Mouse (Mus musculus) forelimb bud, embryonic 11.5 days (tissue): ENCODE results near the gene Tgfbr3.

ENCODE experiments used
- DNase-seq: peaks from one replicate; pipeline ENCODE4 v3.0.0-alpha.2; 2012; ENCODE audit warnings: low read depth, low spot score

Gene Tgfbr3

GRCm38 (mm10) chr5:107173483-107173882, 115.9 kb downstream of the Tgfbr3 start:
- no peak for DNase-seq

DNA sequence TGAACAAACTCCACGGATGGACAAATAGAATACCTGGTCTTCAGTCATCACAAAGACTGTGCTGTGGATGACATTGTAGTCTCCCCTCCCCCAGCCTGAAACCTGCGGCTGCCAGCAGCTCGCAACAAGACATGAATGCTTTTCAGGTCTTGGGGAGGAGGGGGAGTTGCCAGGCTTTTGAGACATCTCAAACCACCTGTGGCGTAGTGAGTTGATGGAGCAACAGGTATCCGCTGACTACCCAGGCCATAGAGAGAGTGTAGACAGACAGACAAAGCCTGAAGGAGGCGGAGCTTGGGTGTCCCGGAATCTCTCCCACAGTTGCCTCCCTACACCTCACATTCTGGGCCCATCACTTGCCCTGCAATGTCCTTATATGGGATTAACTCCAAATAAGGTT, 117.6 kb downstream of the Tgfbr3 start:
- DNase-seq, result no peak

DNA sequence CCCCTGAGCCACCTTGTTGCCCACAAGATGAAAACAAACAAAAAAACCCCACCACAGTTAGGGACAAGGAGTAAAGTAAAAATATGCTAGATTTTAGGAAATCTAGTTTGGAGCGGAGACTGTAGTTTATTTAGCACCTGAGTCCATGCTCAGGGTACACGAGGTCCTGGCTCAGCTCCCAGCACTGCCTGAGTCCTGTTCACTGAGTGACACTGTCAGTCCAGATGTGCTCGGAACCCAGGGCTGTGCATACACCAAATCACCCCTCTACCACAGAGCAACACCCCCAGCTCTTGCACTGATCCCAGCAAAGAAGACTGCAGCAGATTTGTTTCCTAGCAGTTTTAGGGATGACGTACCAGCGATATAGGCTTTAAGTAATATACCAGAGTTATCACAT, 119.6 kb downstream of the Tgfbr3 start:
- no peak for DNase-seq

GRCm38 (mm10) chr5:107167872-107168300, 121.5 kb downstream of the Tgfbr3 start:
- peak; percentile 89 for DNase-seq

GRCm38 (mm10) chr5:107167373-107167772, 122.1 kb downstream of the Tgfbr3 start:
- DNase-seq, result no peak

GRCm38 (mm10) chr5:107166659-107167370, 122.6 kb downstream of the Tgfbr3 start:
- no peak for DNase-seq

DNA sequence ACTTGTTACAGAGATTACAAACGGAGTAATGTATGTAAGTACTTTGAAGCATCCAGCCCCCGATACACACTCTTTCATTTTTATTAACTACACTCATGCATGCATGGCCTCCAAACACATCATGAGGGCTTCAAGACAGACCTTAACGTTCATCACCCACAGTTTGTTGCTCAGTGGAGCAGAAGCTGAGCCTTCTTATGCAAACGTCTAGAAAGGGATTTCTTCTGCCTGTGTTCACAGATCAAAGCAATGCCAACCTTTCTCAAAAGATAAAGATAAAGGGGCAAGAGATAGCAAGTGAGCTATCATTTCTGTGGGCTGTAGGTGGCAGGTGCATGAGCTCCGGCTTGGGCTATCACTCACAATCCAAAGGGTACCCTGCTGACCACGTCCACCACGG, 123.7 kb downstream of the Tgfbr3 start:
- no peak for DNase-seq

DNA sequence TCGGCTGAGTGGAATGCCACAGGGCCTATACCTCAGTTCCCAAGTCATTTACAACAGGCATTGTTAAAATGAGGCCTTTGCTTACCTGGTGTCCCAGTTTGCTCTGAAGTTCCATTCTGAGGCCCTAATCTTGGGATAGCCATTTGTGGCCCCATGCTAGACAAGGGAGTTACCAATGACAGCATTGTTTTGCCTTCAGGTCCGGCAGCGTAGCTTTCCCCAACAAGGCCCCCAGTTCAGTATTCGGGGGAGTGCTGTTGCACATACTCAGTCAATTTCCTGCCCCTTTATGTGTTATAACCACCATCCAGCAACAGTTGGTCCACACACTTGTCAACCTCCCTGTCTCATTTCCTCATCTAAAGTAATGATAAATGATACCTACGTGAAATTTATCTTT, 124.2 kb downstream of the Tgfbr3 start:
- DNase-seq, result no peak

DNA sequence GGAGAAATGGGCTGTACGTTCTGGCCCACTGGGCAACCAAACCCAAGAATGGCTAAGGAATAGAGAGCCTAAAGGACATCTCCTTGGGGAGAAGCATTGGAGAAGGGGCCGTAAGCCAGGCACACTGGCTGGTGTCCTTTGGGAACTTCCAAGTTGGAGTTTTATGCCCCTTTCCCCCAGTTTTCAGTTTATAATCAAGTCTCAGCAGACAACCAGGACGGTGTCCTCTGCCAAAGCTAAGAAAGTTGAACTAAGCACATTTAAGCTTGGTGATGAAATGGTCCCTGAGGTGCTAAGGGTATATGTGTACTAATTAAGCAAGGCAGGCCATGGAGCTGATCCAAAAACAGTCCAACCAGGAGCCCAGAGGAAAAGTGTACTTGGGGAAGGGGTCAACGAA, 124.6 kb downstream of the Tgfbr3 start:
- DNase-seq, result no peak

- no peak for DNase-seq
These were observed 125.3 kb downstream of the Tgfbr3 start for GRCm38 (mm10) chr5:107164146-107164545.

DNA sequence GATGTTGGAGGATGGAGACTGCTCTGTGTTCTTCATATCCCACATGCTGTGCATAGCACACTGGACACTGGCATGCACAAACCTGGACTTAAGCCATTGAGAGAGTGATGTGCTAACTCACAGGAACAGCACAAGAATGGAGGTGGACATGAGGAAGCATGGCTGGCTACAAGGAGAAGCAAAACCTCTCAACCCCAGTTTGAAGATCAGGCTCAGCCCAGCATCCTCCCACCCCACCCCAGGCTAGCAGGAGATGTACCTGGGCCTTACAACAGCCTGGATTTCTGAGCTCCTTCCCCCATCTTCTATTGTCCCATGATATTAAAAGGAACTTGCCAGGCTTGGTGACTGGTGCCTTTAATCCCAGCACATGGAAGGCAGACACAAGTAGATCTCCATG, 126.1 kb downstream of the Tgfbr3 start:
- DNase-seq, result no peak

GRCm38 (mm10) chr5:107162812-107163211, 126.6 kb downstream of the Tgfbr3 start:
- DNase-seq, result no peak

- no peak for DNase-seq
These were observed 127.1 kb downstream of the Tgfbr3 start for GRCm38 (mm10) chr5:107162319-107162718.

DNA sequence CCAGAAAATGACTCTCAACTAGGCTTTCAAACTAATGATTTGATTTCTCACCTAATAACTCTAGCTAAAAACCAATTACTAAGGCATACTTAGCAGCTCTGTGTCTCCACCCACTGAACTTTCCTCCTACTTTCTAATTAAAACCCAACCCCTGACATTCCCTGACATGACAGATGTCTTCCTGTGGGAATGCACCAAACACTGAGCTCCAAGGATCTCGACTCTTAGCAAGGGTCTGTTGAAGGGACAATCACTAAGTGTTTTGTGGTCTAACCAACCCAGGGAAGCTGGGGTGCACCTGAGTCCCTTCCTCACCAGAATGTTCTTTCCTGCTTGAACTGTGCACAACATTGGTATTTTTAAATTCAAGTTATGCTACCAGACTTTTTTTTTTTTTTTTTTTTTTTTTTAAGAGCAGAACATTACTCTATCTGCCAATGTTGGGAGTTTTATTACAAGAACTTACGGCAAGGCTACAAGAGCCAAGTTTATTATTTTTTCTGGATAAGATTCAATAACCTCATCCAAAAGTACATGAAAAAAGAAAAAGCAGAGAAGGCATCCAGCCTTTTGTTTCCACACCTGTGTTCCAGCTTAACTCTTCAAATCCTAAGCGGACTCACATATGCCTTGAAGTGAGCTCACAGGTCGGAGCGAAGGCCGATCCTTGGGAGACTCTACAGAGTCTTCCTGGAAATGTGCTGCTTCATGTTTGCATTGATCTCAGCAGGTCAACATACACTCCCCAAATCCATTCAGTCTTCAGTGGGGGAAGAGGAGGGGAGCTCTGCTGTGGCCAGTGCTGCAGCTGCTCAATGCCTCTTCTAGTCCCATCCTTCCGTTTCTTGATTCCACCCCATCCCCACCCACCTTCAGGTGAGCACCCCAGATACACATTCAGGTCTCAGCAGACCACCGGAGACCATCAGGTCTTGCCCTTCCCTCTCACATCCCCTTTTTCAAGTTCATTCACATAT, 129.2 kb downstream of the Tgfbr3 start:
- DNase-seq, result no peak

DNA sequence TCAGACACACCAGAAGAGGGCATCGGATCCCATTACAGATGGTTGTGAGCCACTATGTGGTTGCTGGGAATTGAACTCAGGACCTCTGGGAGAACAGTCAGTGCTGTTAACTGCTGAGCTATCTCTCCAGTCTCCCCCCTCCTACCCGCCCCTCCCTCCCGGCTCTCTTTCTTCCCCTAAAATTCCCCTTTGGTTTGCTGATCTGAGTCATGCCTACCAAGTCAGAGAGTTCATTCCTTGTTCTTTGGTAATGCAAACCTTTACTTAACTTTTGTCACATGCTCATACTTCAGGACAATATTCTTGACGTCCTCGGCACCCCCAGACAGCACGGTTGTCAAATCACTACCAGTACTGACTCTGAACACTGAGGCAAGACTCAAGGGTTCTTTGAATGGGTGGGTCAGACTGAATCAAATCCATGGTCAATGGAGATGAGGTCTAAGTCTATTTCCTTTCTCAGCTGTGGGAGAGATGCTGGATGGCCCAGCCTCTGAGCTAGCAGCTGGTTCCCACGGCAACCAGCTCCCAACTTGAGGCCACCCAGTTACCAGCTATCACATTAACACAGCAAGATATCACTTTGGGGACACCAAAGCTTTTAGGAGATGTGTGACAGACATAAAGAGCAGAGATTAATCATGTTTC, 130.8 kb downstream of the Tgfbr3 start:
- no peak for DNase-seq

DNA sequence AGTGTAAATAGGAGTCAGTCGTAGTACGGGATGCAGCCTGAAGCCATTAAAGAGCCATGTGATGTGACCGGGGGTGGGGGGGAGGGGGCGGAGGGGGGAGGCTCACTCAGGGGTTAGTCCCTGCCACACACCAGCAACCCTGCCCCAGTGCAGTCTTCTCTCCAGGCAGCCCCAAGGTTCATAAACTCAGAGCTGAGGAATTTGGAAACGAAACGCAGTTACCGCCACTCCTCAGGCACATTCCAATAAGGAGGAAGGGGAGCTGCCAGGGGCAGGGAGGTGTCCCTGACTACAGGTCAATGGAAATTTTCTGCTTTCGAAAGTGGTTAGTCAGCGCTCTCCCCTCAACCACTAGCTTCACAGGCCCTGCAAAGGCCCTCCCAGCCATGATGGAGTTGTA, 132.0 kb downstream of the Tgfbr3 start:
- peak; percentile 79 for DNase-seq

DNA sequence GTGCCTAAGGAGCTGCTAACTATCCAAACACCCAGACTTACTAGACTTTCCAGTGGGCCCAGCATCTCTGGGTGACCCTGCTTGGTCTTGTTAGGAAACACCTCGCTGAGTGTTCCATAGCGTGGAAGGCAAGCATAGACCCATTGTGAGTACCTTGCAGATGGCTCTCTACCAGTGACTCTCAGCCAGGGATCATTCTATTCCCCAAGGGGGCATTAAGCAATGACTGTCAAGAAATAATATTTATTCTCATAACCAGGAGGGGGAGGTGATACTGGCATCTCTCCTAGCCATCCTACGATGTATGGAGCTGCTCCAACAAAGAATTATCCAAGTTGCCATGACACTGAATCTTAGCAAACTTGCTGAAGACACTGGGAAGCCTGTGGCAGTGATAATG, 133.3 kb downstream of the Tgfbr3 start:
- no peak for DNase-seq

- no peak for DNase-seq
These were observed 136.4 kb downstream of the Tgfbr3 start for GRCm38 (mm10) chr5:107152989-107153388.

GRCm38 (mm10) chr5:107151320-107151719, 138.1 kb downstream of the Tgfbr3 start:
- peak; percentile 71 for DNase-seq

- DNase-seq, result no peak
These were observed 138.7 kb downstream of the Tgfbr3 start for GRCm38 (mm10) chr5:107150555-107151312.

DNA sequence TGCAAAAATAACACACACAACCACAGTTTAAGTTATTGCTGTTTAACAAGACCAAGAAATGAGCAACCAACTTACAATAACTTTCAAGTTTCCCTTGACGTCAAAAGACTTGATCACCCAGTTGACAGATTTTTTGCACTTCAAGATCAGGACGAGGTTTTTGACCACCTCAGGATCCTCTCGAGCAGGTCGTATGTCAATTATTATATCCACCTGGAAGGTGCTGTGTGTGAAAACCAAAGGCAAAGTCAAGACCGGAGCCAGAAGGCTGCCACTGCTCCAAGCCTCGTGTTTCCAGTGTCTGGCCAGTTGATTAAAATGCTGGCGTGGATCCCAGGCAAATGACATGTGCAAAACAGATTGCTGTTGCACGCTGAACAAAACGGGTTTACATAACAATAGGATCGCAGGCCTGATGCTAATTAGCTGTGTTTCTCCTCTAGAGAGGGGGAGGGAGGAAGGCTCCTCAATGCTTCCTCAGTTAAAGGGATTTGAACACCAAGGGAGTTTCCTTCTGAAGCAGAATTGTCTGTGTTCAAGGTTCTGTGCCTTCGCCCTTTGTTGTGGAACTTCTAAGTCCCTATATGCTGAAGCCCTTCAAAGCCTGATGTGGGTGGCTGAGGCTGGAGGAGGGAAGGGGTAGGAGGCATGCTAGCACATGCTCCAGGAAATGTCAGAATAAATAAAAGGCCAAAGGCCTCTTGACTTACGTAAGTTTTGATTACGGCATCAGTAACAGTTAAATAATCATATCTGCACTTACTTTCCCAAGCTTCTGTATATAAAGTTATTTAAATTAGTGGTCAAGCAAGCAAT, 141.3 kb downstream of the Tgfbr3 start:
- DNase-seq, result no peak
